Comparison of ENCODE assay signal across 8 mouse cellular contexts in the genomic region with DNA sequence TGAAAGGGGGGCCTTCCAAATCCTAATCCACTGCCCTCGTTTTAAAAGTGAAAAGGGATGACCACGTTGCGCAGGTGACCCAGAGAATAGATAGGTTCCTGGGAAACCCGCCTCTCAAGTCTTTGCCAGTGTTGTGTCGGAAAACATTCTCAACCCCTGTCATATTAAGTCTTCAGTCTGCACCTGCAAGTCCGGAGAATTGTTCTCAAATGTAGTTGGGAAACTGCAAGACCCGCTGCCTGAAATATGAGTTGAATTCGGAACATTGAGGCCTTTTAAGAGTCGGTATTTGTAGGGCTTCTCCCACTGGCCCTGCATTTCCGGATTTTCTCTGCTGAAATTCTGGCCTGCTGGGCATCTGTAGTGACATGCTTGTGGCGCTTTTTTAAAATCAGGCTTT. TPM values are rescaled to one million over a fixed set of nuclear protein-coding genes. Genes with fewer than 3 reads are reported as not detected.
DNase-seq lines count a peak whose midpoint lies in the region; ATAC-seq and TF ChIP-seq lines count a peak whose summit lies in the region.

No protein-coding gene starts in this region.

- H3K9ac ChIP-seq in heart, embryonic 13.5 days, result peak overlapping the region; percentile 90
- H3K9ac ChIP-seq in hindbrain, embryonic 13.5 days, result peak overlapping the region; percentile 87
- H3K9ac ChIP-seq in neural tube, embryonic 12.5 days, result peak overlapping the region; percentile 69

- H3K4me3 ChIP-seq in heart, embryonic 13.5 days, result peak overlapping the region; percentile 93
- H3K4me3 ChIP-seq in E14TG2a.4 (replicated peaks; ENCODE audit: low read length), result peak overlapping the region; percentile 85
- H3K4me3 ChIP-seq in hindbrain, embryonic 13.5 days, result peak overlapping the region; percentile 95
- peak overlapping the region; percentile 56 for H3K4me3 ChIP-seq in neural tube, embryonic 12.5 days

- H3K27ac ChIP-seq in heart, embryonic 13.5 days (replicated peaks), result peak overlapping the region; percentile 97
- H3K27ac ChIP-seq in hindbrain, embryonic 13.5 days, result peak overlapping the region; percentile 96
- peak overlapping the region; percentile 94 for H3K27ac ChIP-seq in neural tube, embryonic 12.5 days

- peaks cover 23% of the 10 kb centered on the region for H3K4me1 ChIP-seq in heart, embryonic 13.5 days
- peaks cover 36% of the 10 kb centered on the region for H3K4me1 ChIP-seq in E14TG2a.4 (replicated peaks; ENCODE audit: low read depth, low read length)
- H3K4me1 ChIP-seq in hindbrain, embryonic 13.5 days (replicated peaks), result peaks cover 15% of the 10 kb centered on the region
- 0 out of 2 replicates have a peak, but pooled peaks cover 3% of the 10 kb centered on the region for H3K4me1 ChIP-seq in neural tube, embryonic 12.5 days

- no peaks in the 10 kb centered on the region for H3K9me3 ChIP-seq in heart, embryonic 13.5 days
- no peaks in the 10 kb centered on the region for H3K9me3 ChIP-seq in E14TG2a.4 (ENCODE audit: low read length)
- H3K9me3 ChIP-seq in hindbrain, embryonic 13.5 days, result no peaks in the 10 kb centered on the region
- H3K9me3 ChIP-seq in neural tube, embryonic 12.5 days, result no peaks in the 10 kb centered on the region

- no peak for ATAC-seq in heart, embryonic 13.5 days (ENCODE audit: extremely low read depth, insufficient number of reproducible peaks, low FRiP score, low TSS enrichment)
- no peak for ATAC-seq in hindbrain, embryonic 13.5 days (ENCODE audit: low FRiP score)
- no peak for ATAC-seq in neural tube, embryonic 12.5 days (ENCODE audit: low FRiP score, low read depth)

- no peaks in the 10 kb centered on the region for H3K27me3 ChIP-seq in heart, embryonic 13.5 days (replicated peaks)
- H3K27me3 ChIP-seq in E14TG2a.4 (ENCODE audit: insufficient read depth, low read length), result no peaks in the 10 kb centered on the region
- no peaks in the 10 kb centered on the region for H3K27me3 ChIP-seq in hindbrain, embryonic 13.5 days
- no peaks in the 10 kb centered on the region for H3K27me3 ChIP-seq in neural tube, embryonic 12.5 days (replicated peaks)

- peak overlapping the region; percentile 69 for H3K4me2 ChIP-seq in heart, embryonic 13.5 days
- peak overlapping the region; percentile 76 for H3K4me2 ChIP-seq in hindbrain, embryonic 13.5 days
- peak overlapping the region; percentile 72 for H3K4me2 ChIP-seq in neural tube, embryonic 12.5 days (replicated peaks)

- WGBS in heart, embryonic 13.5 days, result 4% methylated on average over 11 of the region's 11 CpGs
- WGBS in hindbrain, embryonic 13.5 days, result 3% methylated on average over 11 of the region's 11 CpGs
- WGBS in neural tube, embryonic 12.5 days, result 3% methylated on average over 11 of the region's 11 CpGs

- DNase-seq in heart, adult 8-10 months (ENCODE audit: low spot score), result no peak
- DNase-seq in embryo, embryonic 10.5 days (ENCODE audit: low spot score), result peak; percentile 60
- peak; percentile 18 for DNase-seq in liver
- no peak for DNase-seq in cerebellum, adult 11-12 months

- H3K36me3 ChIP-seq in heart, embryonic 13.5 days, result peaks cover 16% of the 10 kb centered on the region
- H3K36me3 ChIP-seq in E14TG2a.4 (ENCODE audit: insufficient read depth, low read length), result peaks cover 23% of the 10 kb centered on the region
- H3K36me3 ChIP-seq in hindbrain, embryonic 13.5 days, result peaks cover 7% of the 10 kb centered on the region; the same call in 1 of the 2 replicates
- 0 out of 2 replicates have a peak, but pooled peaks cover 3% of the 10 kb centered on the region for H3K36me3 ChIP-seq in neural tube, embryonic 12.5 days

- TF ChIP-seq CTCF in E14TG2a.4 (conservative IDR thresholded peaks at IDR 0.05; ENCODE audit: low read length), result no peak

RNA-seq across cellular contexts. Expression of a gene that starts 1.0 kb away (rescaled TPM):
- 12.5 and 13.6 TPM in 2 replicates for polyA plus RNA-seq in heart, embryonic 13.5 days (2015; fragmentation: Nextera tagmentation; extraction: Ambion mirVana)
- 10 to 100 TPM; 12.7 to 15.2 (median 13.9) TPM for total RNA-seq in heart, adult 8-10 months (2022)
- 13.7 and 19.6 TPM in 2 replicates for polyA plus RNA-seq in hindbrain, embryonic 13.5 days (2015; fragmentation: Nextera tagmentation; extraction: Ambion mirVana)
- 21.4 and 28.1 TPM in 2 replicates for polyA plus RNA-seq in neural tube, embryonic 12.5 days (2016; fragmentation: Nextera tagmentation; extraction: Ambion mirVana)

Comparison
In these comparisons a context has a peak if more than half of its experiments do, and no peak if none do; other contexts are left out.
1. DNase-seq: peak in embryo, embryonic 10.5 days (single experiment) and liver (single experiment); none in heart, adult 8-10 months (single experiment) and cerebellum, adult 11-12 months (single experiment).
2. Peak in every context shown above with its lines, with median percentiles within 50 percentile points of each other: H3K27ac ChIP-seq, H3K4me2 ChIP-seq, H3K4me3 ChIP-seq and H3K9ac ChIP-seq.